Mouse (Mus musculus) ES-E14 (cell line): ENCODE results near the gene Scfd2. TPM values are rescaled to one million over a fixed set of nuclear protein-coding genes. Genes with fewer than 3 reads are reported as not detected.
A peak's percentile ranks its signal among the peaks of the same experiment; 100 is the strongest.

Experiments
- DNase-seq: peaks from one replicate; pipeline ENCODE4 v3.0.0-alpha.2; 2013; ENCODE audit warnings: low read depth, low spot score
- H3K27ac ChIP-seq: 2 replicates; pipeline ENCODE4 v1.5.1; 2012; ENCODE audit warnings: low read depth, mild to moderate bottlenecking, low read length, moderate library complexity, mixed read lengths; ENCODE audit not compliant: poor library complexity, insufficient read depth, severe bottlenecking
- H3K36me3 ChIP-seq: 2 replicates; pipeline ENCODE4 v1.6.1; 2012; ENCODE audit warnings: mild to moderate bottlenecking, low read length, moderate library complexity, mixed read lengths; ENCODE audit not compliant: control insufficient read depth, poor library complexity, insufficient read depth, severe bottlenecking
- H3K4me1 ChIP-seq, 2 experiments: fragments of 150-350 bp in 1 of 2; sonication (generic) in 1 of 2; 2 replicates each; pipeline ENCODE4 v1.6.1; 2012; ENCODE audit warnings: low read length in 2 of 2, mild to moderate bottlenecking in 1 of 2, mixed read lengths in 1 of 2; ENCODE audit not compliant: control insufficient read depth in 2 of 2, insufficient read depth in 2 of 2, poor library complexity in 1 of 2
- H3K4me3 ChIP-seq, 2 experiments: fragments of 150-350 bp in 1 of 2; sonication (generic) in 1 of 2; 2 replicates each; pipeline ENCODE4 v1.5.1; 2012; ENCODE audit warnings: low read length in 2 of 2, low read depth in 1 of 2, mild to moderate bottlenecking in 1 of 2, mixed read lengths in 1 of 2; ENCODE audit not compliant: insufficient read depth in 1 of 2, poor library complexity in 1 of 2, severe bottlenecking in 1 of 2
- H3K9ac ChIP-seq: 2 replicates; pipeline ENCODE4 v1.6.1; 2012; ENCODE audit warnings: low read depth, mild to moderate bottlenecking, low read length, mixed read lengths; ENCODE audit not compliant: poor library complexity, insufficient read depth, severe bottlenecking
- H3K9me3 ChIP-seq: fragments of 150-350 bp; sonication (generic); 2 replicates; pipeline ENCODE4 v1.6.1; 2012; ENCODE audit warnings: low read depth, mild to moderate bottlenecking, low read length; ENCODE audit not compliant: control insufficient read depth, insufficient read depth
- CHD2 ChIP-seq: IDR thresholded peaks from 2 replicates; pipeline ENCODE4 v1.6.1; 2014; ENCODE audit warnings: mild to moderate bottlenecking, low read depth, low read length, inconsistent platforms
- HCFC1 ChIP-seq: IDR thresholded peaks from 2 replicates; pipeline ENCODE4 v1.6.1; 2012; ENCODE audit warnings: low read length, inconsistent platforms, borderline replicate concordance; ENCODE audit not compliant: insufficient read depth
- MAFK ChIP-seq: IDR thresholded peaks from 2 replicates; pipeline ENCODE4 v1.6.1; 2014; ENCODE audit warnings: mild to moderate bottlenecking, low read depth, low read length, inconsistent platforms; ENCODE audit not compliant: insufficient read depth
- ZC3H11A ChIP-seq: IDR thresholded peaks from 2 replicates; pipeline ENCODE4 v1.6.1; 2012; ENCODE audit warnings: low read depth, mild to moderate bottlenecking, inconsistent platforms, low read length, borderline replicate concordance
- ZNF384 ChIP-seq: IDR thresholded peaks from 2 replicates; pipeline ENCODE4 v1.6.1; 2012; ENCODE audit warnings: low read depth, low read length, inconsistent platforms
- in situ Hi-C, 2 experiments: fragments of 600-800 bp; cut with MboI; formaldehyde crosslinking; loops; one replicate each; pipeline ENCODE4 v1.15.1; 2025; ENCODE audit warnings: low sequenced_read_pairs in 2 of 2, inconsistent platforms in 1 of 2; ENCODE audit not compliant: unreplicated experiment in 2 of 2
- total RNA-seq: library from RNA; depleted of rRNA; stranded (reverse); fragments of 300-350 nt; gene quantifications from 2 replicates; pipeline ENCODE4 v1.2.3, GENCODE M21; 2012

Gene Scfd2
- total RNA-seq, 1 experiment = 25.8 TPM

DNA sequence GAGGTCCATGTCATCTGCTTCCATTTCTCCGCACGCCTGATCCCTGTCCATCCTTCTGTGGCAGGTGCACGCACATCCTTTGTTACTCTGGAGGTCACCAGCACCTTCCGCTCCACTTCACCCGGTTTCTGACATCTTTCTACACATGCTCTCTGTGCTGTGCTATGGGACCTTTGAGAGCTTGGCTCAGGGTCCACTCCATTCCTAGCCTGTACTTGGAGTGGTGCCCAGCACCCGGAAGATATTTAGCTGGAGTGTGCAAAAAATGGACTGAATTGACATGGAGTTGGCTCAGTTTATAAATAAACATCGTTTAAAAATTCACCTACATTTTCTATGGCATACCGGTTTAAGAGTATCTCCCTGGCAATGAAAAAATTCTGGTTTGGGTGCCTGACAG lies 250.1 kb downstream of the Scfd2 start:
- Histone ChIP-seq H3K4me3 (no peak overlapping the region), H3K9ac (no peak overlapping the region), H3K9me3 (no peaks in the 10 kb centered on the region), H3K27ac (no peak overlapping the region), H3K4me1 (peaks cover 4 to 5% of the 10 kb centered on the region in 2 experiments), H3K36me3 (no peaks in the 10 kb centered on the region)
- TF ChIP-seq ZNF384 (no peak), HCFC1 (no peak), CHD2 (no peak), MAFK (no peak), ZC3H11A (no peak)
- no peak for DNase-seq
- in situ Hi-C loops = loop anchor here (10.0 to 25.0 kb wide), 3 partner anchors 419 to 594 kb away; no protein-coding TSS in a partner anchor

DNA sequence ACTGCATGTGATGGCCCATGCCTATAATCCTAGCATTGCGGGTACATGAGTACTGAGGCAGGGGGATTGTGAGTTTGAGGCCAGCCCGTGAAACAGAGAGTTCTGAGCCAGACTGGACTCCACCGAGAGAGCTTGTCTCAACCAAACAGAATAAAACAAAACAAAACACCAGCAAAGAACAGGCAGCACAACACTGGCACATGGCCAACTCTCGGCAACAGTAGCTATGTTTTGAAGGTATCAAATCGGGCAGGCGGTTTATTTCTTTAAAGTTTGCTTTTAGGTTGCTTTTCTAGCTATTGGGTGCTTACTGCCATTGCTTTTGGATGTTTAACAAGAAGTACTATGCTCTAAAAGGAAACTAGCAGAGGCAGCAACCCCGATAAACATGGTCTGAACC lies 251.9 kb downstream of the Scfd2 start:
- H3K27ac ChIP-seq = no peak overlapping the region
- TF ChIP-seq MAFK = no peak
- TF ChIP-seq HCFC1 = no peak
- no peak for TF ChIP-seq CHD2
- TF ChIP-seq ZC3H11A = no peak
- no peak for TF ChIP-seq ZNF384
- H3K9ac ChIP-seq = no peak overlapping the region
- H3K4me1 ChIP-seq = no peaks in the 10 kb centered on the region; a peak in 1 of 4 replicates
- H3K36me3 ChIP-seq = no peaks in the 10 kb centered on the region
- no peak for DNase-seq
- in situ Hi-C loops = loop anchor here (10.0 to 25.0 kb wide), 3 partner anchors 417 to 592 kb away; no protein-coding TSS in a partner anchor
- no peaks in the 10 kb centered on the region for H3K9me3 ChIP-seq
- H3K4me3 ChIP-seq = no peak overlapping the region

DNA sequence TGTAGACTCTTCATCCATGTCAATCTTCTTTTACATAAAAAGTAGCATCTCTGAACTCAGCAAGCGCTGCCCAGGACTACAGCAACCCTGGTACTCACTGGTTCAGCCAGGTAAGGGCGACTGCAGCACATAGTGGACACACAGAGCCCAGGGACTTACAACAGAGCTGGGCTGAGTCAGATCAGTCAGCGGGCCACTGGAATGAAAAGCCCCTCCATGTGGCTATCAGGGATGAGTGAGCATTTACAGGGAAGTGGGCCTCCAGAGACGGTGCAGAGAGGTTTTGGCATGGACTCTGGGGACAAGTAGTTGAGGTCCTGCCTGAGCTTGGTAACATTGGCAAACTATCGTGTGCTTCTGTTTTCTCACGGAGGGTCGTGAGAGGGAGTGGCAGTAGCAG lies 253.1 kb downstream of the Scfd2 start:
- H3K27ac ChIP-seq = no peak overlapping the region
- H3K4me3 ChIP-seq = no peak overlapping the region
- no peaks in the 10 kb centered on the region for H3K4me1 ChIP-seq
- H3K36me3 ChIP-seq = no peaks in the 10 kb centered on the region
- DNase-seq = no peak
- no peak overlapping the region for H3K9ac ChIP-seq
- H3K9me3 ChIP-seq = no peaks in the 10 kb centered on the region
- TF ChIP-seq ZC3H11A (no peak), ZNF384 (no peak), MAFK (no peak), HCFC1 (no peak), CHD2 (no peak)
- in situ Hi-C loops = loop anchor here (25.0 kb wide), 2 partner anchors 416 to 591 kb away; no protein-coding TSS in a partner anchor

DNA sequence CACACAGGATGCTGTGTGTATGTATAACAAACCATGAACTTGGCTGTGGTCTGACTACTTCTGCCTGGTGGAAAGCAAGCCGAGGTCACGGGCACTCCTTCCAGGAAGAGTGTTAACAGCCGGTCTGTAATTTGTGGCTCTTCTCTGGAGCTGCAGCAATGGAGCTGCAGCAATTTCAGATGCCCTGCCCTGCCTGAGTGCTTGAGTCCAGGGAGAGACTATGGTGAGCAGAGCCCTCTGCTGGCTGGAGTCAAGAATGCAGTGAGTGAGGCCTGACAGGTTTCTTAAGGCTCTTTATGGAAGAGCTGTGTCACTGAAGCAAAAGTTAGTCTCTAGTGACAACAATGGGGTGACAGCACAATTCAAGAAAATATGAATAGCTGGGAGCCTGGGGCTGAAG lies 253.8 kb downstream of the Scfd2 start:
- TF ChIP-seq CHD2 = no peak
- TF ChIP-seq ZC3H11A = peak; percentile 90

DNA sequence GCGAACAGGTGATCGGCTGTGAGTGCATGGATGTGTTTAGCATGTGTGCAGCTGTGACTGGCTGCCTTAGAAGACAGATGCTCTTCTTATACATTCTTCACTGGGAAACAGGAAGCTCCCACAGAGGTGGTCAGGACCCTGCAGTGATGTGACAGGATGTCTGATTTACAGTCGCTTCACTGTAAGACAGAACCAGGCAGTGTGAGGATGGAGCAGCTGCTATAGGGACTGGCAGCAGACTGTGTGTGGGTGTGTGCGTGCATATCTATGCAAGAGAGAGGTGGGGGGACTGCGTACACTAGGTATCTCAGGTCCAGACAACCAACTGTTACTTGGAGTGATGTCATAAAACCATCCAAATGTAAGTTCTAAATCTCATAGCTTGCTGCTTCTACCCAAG lies 254.3 kb downstream of the Scfd2 start:
- in situ Hi-C loops = loop anchor here (25.0 kb wide), 2 partner anchors 415 to 590 kb away; no protein-coding TSS in a partner anchor
- Histone ChIP-seq H3K36me3 (no peaks in the 10 kb centered on the region), H3K9ac (no peak overlapping the region), H3K4me3 (no peak overlapping the region), H3K27ac (no peak overlapping the region; the same call in 1 of the 2 replicates), H3K4me1 (no peaks in the 10 kb centered on the region), H3K9me3 (no peaks in the 10 kb centered on the region)
- TF ChIP-seq ZNF384 (no peak), MAFK (no peak), ZC3H11A (no peak), HCFC1 (no peak), CHD2 (no peak)
- DNase-seq = no peak

More for the DNA sequence above, 253.8 kb downstream of the Scfd2 start:
- H3K36me3 ChIP-seq = no peaks in the 10 kb centered on the region
- no peak overlapping the region for H3K4me3 ChIP-seq
- no peaks in the 10 kb centered on the region for H3K4me1 ChIP-seq
- DNase-seq = peak; percentile 64
- in situ Hi-C loops = loop anchor here (25.0 kb wide), 2 partner anchors 415 to 590 kb away; no protein-coding TSS in a partner anchor
- H3K9ac ChIP-seq = no peak overlapping the region
- H3K9me3 ChIP-seq = no peaks in the 10 kb centered on the region
- no peak overlapping the region for H3K27ac ChIP-seq
